Mouse (Mus musculus) left cerebral cortex, postnatal 4 days (tissue): ENCODE data around the gene Pkd2l1. TPM values are rescaled to one million over a fixed set of nuclear protein-coding genes. Genes with fewer than 3 reads are reported as not detected.
A peak's percentile ranks its signal among the peaks of the same experiment; 100 is the strongest.
"Not testable (repeated sequence)": the region's sequence is repeated elsewhere in the genome, so short reads cannot be mapped to it uniquely, and the experiment has no call there.

Experiments used
- DNase-seq: peaks from one replicate; pipeline ENCODE4 v3.0.0-alpha.2; 2022
- intact Hi-C: fragments of 180-260 bp; cut with DNase I; formaldehyde crosslinking; loops from one replicate; pipeline ENCODE4 v1.15.1; 2025
- total RNA-seq, 2 experiments: library from RNA; stranded (reverse); gene quantifications; 2 replicates each; pipeline ENCODE4 v1.2.3; 2021

Gene Pkd2l1
- total RNA-seq, 2 experiments from 2014 or later, result not detected

DNA sequence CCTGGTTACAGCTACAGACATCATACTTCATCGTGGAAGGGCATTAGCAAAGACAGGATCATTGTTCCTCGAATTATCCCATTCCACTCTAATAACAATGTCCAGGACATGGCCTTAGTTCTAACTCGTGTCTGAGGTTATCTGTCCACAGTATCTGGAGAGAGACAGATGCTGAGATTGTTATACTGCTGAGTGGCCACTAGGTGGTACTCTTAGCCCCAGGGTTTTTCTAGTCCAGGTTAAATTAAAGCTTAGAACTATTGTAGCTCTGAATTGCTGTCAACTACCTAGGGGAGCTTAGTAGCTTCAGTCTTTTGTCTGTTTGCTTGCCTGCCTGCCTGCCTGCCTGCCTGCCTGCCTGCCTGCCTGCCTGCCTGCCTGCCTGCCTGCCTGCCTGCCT, 30.7 kb downstream of the Pkd2l1 start:
- no peak for DNase-seq
- intact Hi-C loops, result loop anchor here (10.0 kb wide), 1 partner anchor 263 kb away; no protein-coding TSS in a partner anchor

DNA sequence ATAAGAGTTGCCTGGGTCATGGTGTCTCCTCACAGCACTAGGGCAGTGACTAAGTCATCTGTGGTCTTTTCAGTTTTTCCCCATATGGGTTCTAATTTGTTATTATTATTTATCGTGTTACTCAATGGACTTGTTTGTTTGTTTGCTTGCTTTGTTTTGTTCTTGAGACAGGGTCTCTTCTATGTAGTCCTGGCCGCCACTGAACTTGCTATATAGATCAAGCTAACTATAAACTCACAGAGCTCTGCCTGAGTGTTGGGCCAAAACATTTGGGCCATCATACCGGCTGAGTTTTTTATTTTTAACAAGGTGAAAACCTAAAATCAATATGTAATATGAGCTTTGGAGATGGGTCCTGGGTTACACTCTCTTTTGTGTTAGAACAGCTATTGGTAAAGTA, 32.9 kb downstream of the Pkd2l1 start:
- DNase-seq, result no peak
- intact Hi-C loops, result no loop called here

DNA sequence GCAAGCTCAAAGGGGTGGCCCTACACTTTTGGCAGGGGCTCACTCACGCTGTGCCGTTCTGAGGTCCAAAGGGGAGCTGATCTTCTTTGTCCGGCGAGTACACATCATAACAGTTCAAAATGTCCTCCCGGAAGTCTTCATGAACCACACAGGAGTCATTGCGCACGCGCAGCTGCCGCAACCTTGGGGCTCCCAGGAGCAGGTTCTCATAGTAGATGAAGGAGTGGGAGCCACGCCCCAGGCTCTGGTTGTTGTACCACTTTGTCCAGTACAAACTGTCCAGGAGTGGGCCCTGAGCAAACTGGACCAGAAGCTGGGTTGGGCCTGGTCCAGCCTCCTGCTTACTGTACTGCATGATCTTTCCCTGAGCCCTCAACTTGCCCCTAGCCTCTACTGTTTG, 35.2 kb downstream of the Pkd2l1 start:
- DNase-seq, result no peak
- intact Hi-C loops, result no loop called here

DNA sequence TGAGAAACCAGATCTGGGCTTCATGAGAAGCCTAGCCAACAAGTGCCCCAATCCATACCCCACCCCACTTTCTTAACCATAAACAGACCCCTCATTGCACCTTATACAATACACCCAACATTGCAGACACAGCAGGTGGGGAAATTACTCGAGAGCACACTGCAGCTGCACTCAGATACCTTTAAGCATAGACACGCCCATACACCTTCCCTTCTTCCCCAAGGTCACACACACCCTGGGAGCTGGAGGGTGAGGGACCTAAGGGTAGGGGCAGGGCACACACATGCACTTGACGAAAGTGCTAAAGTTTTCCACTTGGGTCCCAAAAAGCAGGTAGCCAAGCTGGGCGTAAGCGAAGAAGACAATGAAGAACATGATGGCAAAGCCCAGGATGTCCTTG, 38.5 kb downstream of the Pkd2l1 start:
- DNase-seq, result no peak
- intact Hi-C loops, result no loop called here

DNA sequence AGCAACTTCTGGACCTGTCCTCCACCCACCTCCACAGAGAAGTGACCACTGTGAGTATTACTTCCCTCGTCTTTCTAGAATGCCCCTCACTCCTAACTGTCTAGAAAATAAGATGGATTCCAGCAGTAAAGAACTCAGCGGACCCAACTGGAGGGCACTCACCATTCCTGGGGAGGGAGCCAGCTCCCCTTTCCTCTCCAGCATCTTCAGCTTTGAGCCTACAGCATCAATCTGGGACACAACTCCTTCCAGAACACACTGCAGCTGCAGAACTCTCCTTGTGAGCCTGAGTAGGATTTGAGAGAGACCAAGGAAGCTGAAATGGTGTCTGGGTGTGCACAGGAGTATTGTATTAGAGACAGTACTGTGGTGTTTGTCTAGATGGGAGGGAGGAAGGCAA, 43.3 kb downstream of the Pkd2l1 start:
- no peak for DNase-seq
- intact Hi-C loops, result no loop called here

DNA sequence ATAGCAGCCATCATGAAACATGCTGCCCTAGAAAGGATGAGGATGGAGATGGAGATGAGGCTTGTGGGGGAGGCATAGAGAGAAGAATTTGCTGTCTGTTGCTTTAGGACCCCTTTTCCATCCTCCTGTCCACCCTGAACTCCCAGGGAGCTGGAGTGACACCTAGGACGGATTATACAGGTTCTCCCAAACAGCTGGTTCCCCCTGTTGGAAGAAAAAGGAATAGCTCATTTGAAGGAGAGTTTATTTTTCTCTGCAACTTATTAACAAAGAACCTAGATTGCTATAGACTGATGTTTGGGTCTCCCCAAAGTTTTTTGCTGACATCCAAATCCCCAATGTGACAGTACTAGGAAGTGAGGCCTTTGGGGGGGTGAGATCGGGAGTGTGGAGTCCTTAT, 43.9 kb downstream of the Pkd2l1 start:
- no peak for DNase-seq
- intact Hi-C loops, result no loop called here

DNA sequence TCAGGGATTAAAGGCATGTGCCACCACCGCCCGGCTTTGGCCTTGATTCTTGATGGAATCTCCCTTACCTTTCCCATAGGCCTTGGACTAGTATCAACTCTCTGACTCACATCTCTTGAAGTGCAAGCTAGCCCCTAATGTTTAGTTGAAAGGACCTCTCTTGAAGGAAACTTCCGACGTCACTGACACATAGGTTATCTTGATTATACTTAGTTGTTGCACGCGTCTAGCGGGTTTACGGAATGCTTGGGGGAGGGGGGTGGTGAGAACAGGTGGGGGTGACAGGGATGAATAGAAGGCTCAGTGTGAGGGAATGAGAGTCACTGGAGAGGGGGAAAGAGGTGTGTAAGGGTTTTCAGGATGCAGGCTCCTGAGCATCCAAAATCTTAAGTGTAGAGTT, 45.3 kb downstream of the Pkd2l1 start:
- DNase-seq, result no peak
- intact Hi-C loops, result no loop called here

DNA sequence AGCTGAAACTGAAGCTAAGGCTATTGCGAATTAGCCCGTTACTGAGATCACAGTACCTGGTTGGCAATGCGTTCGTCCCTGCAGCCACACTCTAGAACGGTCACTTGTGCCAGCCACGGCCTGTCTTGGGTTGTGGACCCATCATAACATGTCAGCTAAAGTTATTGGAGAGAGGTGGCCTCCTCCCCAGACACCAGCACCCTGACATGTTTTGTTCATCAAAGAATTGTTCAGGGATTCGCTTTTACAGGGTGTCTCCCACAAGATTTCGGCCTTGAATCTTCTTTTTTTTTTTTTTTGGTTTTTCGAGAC, 45.7 kb downstream of the Pkd2l1 start:
- no peak for DNase-seq
- intact Hi-C loops, result no loop called here

DNA sequence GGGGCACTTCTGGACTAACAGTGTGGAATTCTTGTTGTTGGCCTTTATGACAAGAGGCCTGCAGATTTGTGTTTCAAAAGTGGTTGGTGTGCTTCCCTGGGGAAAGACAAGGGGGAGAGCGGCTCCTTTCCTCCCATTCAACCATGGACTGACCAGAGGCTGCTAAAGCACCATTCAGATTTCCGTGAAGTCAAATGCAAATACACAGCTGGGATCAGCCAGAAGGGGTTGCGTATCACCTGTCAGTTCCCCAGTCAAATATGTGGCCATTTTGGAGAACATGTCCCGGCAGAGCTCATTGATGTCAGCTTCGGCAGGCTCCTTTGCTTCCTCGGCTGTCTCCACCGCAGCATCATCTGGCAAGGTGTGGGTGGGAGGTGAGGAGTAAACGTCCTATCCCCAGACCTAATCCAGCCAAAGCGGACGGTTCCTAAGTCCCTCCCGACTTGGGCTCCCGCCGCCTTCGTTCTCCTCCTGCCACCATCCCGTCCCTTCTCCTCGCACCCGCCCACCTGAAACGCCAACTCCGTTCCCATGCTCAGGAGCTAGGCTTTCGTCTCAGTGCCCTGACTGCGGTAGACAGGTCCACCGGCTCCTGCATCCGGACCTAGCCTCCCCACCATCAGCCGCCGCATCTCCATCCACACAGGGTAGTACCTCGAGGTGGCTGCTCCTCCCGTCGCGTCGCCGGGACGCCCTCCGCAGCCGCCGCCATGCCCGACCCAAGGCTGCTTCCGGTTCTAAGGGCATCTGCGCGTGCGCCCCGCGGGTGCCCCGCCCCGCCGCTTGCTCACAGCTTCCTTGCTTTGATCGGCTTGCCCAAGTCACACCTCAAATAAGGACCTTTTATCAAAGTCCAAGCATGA, 46.3 kb downstream of the Pkd2l1 start, which contains the start of gene Bloc1s2:
Gene Bloc1s2, minus strand, starts transcription at position 745 of the 866 bp plus-strand sequence.
- peak; percentile 87 for DNase-seq
- intact Hi-C loops, result no loop called here

DNA sequence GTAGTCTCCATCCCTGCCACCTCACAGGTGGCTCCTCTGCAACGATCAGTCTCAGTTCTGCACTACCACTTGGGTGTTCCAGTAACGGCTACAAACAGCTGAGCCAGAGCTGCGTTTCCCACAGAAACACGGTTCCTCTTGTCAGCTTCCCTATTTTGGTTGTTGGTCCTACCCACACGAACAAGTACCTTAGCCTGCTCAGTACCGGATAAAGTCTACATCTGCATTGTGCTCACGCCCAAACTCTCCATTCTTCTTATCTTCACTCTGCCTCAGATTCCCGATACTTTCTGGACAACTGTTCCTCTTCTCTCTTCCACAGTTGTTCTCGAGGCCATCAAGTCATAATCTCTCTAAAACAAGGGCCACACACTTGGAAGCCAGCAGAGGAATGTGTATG, 47.9 kb downstream of the Pkd2l1 start:
- no peak for DNase-seq
- intact Hi-C loops, result no loop called here

DNA sequence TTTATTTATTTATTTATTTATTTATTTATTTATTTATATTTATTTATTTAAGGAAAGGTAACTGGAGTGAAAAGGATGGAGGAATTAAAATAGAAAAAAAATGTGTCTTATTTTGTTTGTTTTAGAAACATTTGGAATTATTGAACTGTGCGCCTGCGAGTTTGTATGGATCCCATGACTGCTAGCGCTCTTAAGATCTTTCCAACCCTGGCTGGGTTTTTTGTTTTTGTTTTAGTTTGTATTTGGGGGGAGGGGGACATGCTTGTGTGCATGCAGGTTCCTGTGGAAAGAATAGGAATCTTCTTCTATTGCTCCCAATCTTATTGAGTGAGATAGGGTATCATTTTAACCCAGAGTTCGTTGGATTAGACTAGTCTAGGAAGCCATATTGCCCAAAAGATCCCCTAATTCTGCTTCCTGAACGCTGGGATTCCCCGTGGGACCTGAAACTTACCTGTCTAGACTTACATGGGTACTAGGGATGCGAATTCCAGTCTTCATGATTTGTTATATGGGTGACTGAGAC, 56.2 kb downstream of the Pkd2l1 start:
- intact Hi-C loops, result no loop called here
- DNase-seq, result peak; percentile 5

DNA sequence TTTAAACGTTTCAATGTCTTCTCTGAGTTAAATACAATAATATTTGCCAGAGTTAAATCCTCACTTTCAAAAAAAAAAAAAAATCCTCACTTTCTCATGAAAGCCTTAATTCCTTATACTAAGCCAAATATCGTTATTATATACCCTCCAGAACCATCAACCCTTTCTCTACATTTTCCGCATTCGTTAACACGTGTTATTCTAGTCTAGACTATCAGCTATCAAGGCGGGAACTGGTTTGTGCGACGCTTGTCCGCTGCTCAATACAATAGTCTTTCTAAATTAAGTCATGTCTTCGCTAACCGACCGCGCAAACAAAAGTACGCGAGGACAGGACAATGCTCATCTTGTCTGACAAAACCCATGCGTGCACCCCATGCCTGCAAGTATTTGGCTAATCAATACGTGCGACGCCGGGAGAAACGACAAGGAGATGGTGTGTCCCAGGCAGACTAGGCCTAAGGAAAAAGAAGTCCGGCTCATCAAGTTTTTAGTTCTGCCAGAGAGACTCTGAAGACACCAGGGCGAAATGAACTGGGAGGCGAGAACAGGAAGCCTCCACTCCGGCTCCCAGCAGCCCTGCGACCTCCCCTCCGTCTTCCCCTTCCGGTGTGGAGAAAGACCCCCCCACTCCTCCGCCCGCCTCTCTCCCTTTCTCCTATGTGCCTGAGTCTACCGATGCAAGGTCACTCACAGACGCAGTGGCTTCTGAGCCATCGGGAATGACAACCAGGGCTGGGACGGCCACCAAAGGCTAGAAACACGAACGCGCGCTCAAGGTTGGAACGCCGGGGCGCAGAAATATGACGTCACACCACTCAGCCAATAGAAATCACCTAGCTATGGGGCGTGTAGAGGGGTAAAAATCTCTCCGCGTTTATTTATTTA, 56.9 kb downstream of the Pkd2l1 start, which contains the start of gene Cwf19l1:
Gene Cwf19l1, minus strand, starts transcription at position 805 of the 888 bp plus-strand sequence.
- DNase-seq, result peak; percentile 88
- intact Hi-C loops, result no loop called here

DNA sequence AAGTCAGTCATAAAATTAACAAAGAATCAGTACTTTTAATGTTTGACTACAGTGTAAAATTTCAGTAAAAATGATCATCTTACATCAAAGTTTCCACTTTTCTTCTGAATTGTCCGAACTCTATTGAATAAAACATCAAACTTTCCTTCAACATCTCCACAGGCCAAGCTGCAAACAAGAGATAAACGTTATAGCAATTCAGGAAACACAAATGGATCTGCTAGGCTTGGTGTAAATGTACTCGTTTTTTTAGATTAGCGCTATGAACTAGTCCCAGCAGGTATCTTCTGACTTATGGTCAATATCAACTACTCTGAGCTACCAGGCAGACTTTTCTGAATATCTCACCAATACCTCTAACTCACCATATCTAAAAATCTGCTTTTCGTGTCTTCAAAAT, 59.3 kb downstream of the Pkd2l1 start:
- no peak for DNase-seq
- intact Hi-C loops, result no loop called here

DNA sequence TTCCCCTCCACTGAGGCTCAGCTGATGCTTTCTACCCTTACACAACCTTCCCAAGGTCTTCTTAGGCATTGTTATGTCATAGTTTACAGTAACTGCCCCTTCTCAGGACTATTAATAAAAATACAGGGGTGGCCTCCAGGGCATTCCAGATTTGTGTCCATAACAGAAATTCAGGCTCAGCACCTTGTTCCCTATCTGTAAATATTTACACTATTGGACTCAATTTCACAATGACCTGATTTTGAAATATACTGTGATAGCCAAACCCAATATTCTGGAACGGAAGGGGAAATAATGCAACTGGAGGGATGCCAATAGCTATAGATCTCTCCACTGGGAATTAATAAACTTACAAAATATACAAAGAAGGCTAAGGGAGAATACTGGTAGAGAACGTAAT, 63.7 kb downstream of the Pkd2l1 start:
- intact Hi-C loops, result no loop called here
- DNase-seq, result no peak

DNA sequence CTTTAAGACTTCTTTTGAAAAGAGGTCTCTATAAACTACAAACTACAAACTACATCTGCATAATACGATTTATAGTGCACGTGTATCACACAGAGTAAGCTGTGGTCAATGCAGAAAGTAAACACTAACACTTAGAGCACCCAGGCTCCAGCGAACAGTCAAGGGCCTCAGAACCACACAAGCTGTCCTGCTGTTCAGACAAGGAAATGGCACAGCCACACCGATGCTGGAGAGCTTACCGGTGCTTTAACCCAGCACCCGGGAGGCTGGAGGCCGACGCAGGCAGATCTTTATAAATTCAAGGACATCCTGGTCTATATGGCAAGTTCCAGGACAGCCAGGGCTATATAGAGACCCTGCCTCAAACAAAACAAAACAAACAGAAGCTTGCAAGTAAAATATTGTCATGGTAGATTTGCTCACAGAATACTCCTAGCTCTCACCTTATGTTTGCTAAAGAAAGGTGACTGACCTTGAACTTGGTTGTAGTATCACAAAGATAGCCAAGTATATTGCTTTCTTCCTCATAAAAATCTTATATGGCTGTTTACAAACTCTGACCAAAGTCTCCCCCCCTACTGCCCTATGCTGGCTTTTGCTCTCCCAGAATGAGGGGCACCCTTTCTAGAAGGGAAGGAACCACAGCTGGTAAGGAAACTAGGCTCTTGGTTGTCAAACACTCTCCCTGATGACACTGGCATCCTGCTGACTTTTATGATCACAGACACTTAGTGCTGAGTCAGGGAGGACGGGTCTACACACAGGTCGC, 64.3 kb downstream of the Pkd2l1 start:
- intact Hi-C loops, result no loop called here
- DNase-seq, result no peak

DNA sequence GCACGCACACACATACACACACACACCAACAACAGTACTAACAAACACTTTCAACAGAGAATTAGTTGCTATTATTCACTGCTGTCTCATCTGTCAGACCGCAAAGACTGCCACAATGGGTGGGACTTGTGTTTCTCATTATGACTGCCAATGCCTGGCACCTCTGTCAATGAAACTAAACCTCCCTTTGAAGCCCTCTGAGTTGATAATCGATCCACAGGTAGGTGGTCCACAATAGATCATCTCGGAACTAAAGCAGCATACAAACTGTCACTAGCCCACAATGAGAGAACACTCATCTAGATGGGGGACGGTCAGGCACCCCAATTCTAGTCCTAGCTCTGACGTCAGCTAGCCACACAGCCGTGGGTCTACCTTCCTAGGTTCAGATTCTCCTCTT, 71.1 kb downstream of the Pkd2l1 start:
- intact Hi-C loops, result no loop called here
- no peak for DNase-seq

DNA sequence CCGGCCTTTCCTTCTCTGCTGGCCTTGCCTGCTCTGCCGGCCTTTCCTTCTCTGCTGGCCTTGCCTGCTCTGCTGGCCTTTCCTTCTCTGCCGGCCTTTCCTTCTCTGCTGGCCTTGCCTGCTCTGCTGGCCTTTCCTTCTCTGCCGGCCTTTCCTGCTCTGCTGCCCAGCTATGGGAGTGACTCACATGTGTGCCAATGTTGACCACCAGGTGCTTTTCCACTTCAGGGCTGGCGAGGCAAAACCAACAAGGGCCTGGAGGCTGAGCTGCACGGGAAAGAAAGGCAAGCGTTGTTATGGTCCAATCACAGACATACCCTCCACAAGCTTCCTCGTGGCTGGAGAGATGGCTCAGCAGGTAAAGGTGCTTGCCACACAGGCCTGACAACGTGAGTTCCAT, 71.6 kb downstream of the Pkd2l1 start:
- DNase-seq, intact Hi-C loops: not testable (repeated sequence)

DNA sequence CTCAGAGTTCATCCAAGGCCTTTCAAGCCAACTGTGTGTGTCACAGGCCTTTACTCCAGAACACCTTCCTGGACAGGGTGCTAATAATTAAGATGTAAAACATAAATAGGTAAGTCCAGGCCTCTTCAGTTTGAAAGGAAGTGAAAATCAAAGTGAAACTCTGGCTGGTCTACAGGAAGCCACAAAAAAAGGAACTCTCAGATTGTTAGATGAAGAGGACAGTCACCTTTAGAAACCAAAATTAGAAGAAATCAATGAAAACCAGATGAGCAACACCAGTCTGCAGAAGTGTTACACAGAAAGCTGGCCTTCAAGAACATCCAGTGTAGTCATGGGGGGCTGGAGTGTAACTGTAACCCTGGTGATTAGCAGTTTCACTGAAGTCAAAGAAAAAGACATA, 74.4 kb downstream of the Pkd2l1 start:
- intact Hi-C loops, result no loop called here
- no peak for DNase-seq

DNA sequence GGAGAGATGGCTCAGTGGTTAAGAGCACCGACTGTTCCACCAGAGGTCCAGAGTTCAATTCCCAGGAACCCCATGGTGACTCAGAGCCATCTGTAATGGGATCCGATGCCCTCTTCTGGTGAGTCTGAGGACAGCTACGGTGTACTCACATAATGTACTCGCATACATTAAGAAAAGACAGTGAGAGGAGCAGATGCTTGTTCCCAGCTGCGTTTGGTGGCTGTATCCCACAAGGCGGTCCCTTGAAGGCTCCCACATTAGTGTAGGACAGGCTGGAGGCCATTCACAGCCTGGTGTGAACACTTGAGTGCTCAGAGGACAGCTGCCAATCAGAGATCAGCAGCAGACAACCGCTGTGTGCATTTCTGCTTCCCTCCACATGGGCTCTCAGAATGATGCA, 80.5 kb downstream of the Pkd2l1 start:
- intact Hi-C loops, result no loop called here
- peak; percentile 2 for DNase-seq

DNA sequence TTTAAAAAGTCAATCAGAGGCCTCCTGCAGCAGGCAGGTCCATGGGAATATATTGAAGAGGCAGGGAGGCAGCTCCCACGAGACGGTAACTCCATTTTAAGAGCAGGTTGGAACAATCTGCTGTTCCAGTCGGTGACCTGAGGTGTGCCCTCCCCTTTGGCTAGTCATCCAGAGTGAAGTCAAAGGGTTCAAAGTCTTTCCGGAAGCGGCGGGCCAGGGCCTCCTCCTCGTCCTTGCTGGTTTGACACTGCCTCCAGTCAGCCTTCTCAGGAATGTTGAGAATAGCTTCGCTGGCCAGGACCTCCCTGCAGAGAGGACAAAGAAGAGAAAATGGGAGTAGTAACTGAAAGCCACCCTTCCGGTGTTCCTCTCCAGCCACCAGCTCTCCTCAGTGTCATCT, 81.9 kb downstream of the Pkd2l1 start:
- intact Hi-C loops, result no loop called here
- DNase-seq, result no peak

DNA sequence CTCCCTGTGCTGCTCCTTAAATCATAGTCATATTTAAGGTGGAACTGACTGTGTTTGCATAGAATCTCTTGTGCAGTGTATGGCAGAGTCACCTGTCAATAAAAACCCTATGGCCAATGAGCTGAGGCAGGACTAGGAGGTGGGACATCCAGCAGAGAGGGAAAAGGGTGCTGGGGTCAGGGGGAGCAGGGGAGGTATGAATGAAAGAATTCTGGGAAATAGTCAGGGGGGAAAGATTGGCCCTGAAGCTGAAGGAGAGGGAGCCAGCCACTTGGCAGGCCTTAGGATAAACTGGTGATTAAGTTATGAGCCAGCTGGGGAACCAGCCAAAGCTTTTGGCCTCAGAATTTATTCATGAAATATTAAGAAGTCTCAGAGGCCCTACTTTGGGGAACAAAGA, 83.2 kb downstream of the Pkd2l1 start:
- DNase-seq, result peak; percentile 14
- intact Hi-C loops, result no loop called here
